Mouse (Mus musculus) testis, adult 2 months (tissue): ENCODE data around the gene Egfl8.

Experiments used
- CTCF ChIP-seq: fragments of 200-500 bp; IDR thresholded peaks from 2 replicates; pipeline ENCODE4 v1.5.1; 2012; ENCODE audit warnings: low read depth, mild to moderate bottlenecking, inconsistent platforms, low read length, moderate library complexity; ENCODE audit not compliant: control insufficient read depth, insufficient read depth, insufficient replicate concordance
- POLR2A ChIP-seq: fragments of 200-500 bp; IDR thresholded peaks from 2 replicates; pipeline ENCODE4 v1.6.1; 2012; ENCODE audit warnings: low read depth, mild to moderate bottlenecking, inconsistent platforms, low read length, moderate library complexity; ENCODE audit not compliant: control insufficient read depth

DNA sequence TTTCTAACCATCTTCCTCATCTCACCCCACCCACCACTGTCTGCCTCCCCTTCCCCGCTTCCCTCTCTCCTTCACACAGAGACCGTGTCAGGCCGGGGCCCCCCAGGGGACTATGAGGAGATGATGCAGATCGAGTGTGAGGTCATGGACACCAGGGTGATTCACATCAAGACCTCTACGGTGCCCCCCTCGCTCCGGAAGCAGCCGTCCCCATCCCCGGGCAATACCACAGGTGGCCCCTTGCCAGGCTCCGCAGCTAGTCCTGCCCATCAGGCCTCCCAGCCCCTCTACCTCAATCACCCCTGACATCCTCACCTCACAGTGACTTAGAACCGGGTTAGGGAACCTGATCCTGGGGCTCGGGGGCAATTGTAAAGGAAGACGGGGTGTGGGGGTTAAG, 38.6 kb upstream of the Egfl8 start:
- no peak for TF ChIP-seq CTCF
- no peak for TF ChIP-seq POLR2A
